Mouse (Mus musculus) thymus, adult 2 months (tissue): ENCODE results near the gene Zfp719.

Experiments
- CTCF ChIP-seq: fragments of 200-500 bp; IDR thresholded peaks from 2 replicates; pipeline ENCODE4 v1.5.1; 2012; ENCODE audit warnings: mild to moderate bottlenecking, control low read depth, low read length, moderate library complexity, borderline replicate concordance; ENCODE audit not compliant: control insufficient read depth, poor library complexity, insufficient read depth; ENCODE audit errors: extremely low read depth
- POLR2A ChIP-seq: fragments of 200-500 bp; IDR thresholded peaks from 2 replicates; pipeline ENCODE4 v1.6.1; 2012; ENCODE audit warnings: mild to moderate bottlenecking, low read length, control low read depth, moderate library complexity; ENCODE audit not compliant: control insufficient read depth, poor library complexity, insufficient read depth; ENCODE audit errors: extremely low read depth

GRCm38 (mm10) chr7:43571216-43571615 lies 8.2 kb upstream of the Zfp719 start:
- TF ChIP-seq POLR2A (no peak), CTCF (no peak)
